Mouse (Mus musculus): Measurements from ENCODE around the gene Rapgef4. TPM values are rescaled to one million over a fixed set of nuclear protein-coding genes. Genes with fewer than 3 reads are reported as not detected.

Gene Rapgef4
- polyA plus RNA-seq, 1 experiment, result 11.4 TPM

- 65% methylated on average over 6 of the region's 6 CpGs for WGBS
- Histone ChIP-seq H3K4me1 (ENCODE audit: control insufficient read depth, insufficient read depth, low read length) (peaks cover 5% of the 10 kb centered on the region), H3K4me3 (replicated peaks; ENCODE audit: extremely low read depth, low read depth, low read length) (no peak overlapping the region)
- no peak for DNase-seq
- TF ChIP-seq POLR2A (IDR thresholded peaks at IDR 0.05; ENCODE audit: borderline replicate concordance, extremely low read depth, low read depth, low read length), result no peak
Observed at GRCm38 (mm10) chr2:72095002-72095401, 114.0 kb downstream of the Rapgef4 start.

GRCm38 (mm10) chr2:72096345-72096744 lies 115.3 kb downstream of the Rapgef4 start:
- Histone ChIP-seq H3K4me1 (ENCODE audit: control insufficient read depth, insufficient read depth, low read length) (peaks cover 5% of the 10 kb centered on the region), H3K4me3 (replicated peaks; ENCODE audit: extremely low read depth, low read depth, low read length) (no peak overlapping the region)
- WGBS, result 33% methylated on average over 3 of the region's 3 CpGs
- TF ChIP-seq CTCF (IDR thresholded peaks at IDR 0.05; ENCODE audit: insufficient read depth, low read length) (peak; percentile 63), POLR2A (IDR thresholded peaks at IDR 0.05; ENCODE audit: borderline replicate concordance, extremely low read depth, low read depth, low read length) (no peak)
- peak; percentile 67 for DNase-seq

- Histone ChIP-seq H3K4me3 (replicated peaks; ENCODE audit: extremely low read depth, low read depth, low read length) (no peak overlapping the region), H3K4me1 (ENCODE audit: control insufficient read depth, insufficient read depth, low read length) (peaks cover 5% of the 10 kb centered on the region)
- TF ChIP-seq CTCF (IDR thresholded peaks at IDR 0.05; ENCODE audit: insufficient read depth, low read length), result no peak
- TF ChIP-seq POLR2A (IDR thresholded peaks at IDR 0.05; ENCODE audit: borderline replicate concordance, extremely low read depth, low read depth, low read length), result no peak
- no peak for DNase-seq
- WGBS, result 90% methylated on average over 8 of the region's 8 CpGs
Observed at GRCm38 (mm10) chr2:72098366-72098765, 117.3 kb downstream of the Rapgef4 start.

GRCm38 (mm10) chr2:72104604-72105003 lies 123.6 kb downstream of the Rapgef4 start:
- DNase-seq, result no peak
- TF ChIP-seq CTCF (IDR thresholded peaks at IDR 0.05; ENCODE audit: insufficient read depth, low read length), result no peak
- TF ChIP-seq POLR2A (IDR thresholded peaks at IDR 0.05; ENCODE audit: borderline replicate concordance, extremely low read depth, low read depth, low read length), result no peak
- H3K4me3 ChIP-seq (replicated peaks; ENCODE audit: extremely low read depth, low read depth, low read length), result no peak overlapping the region
- 47% methylated on average over 8 of the region's 8 CpGs for WGBS
- H3K4me1 ChIP-seq (ENCODE audit: control insufficient read depth, insufficient read depth, low read length), result peaks cover 3% of the 10 kb centered on the region; the same call in 1 of the 2 replicates

GRCm38 (mm10) chr2:72107525-72108180 lies 126.6 kb downstream of the Rapgef4 start:
- no peak for DNase-seq
- TF ChIP-seq POLR2A (IDR thresholded peaks at IDR 0.05; ENCODE audit: borderline replicate concordance, extremely low read depth, low read depth, low read length) (no peak), CTCF (IDR thresholded peaks at IDR 0.05; ENCODE audit: insufficient read depth, low read length) (no peak)
- Histone ChIP-seq H3K4me1 (ENCODE audit: control insufficient read depth, insufficient read depth, low read length) (peaks cover 3% of the 10 kb centered on the region; the same call in 1 of the 2 replicates), H3K4me3 (replicated peaks; ENCODE audit: extremely low read depth, low read depth, low read length) (no peak overlapping the region)
- 33% methylated on average over 12 of the region's 12 CpGs for WGBS

GRCm38 (mm10) chr2:72108448-72109312 lies 127.6 kb downstream of the Rapgef4 start:
- peaks cover 11% of the 10 kb centered on the region for H3K4me1 ChIP-seq (ENCODE audit: control insufficient read depth, insufficient read depth, low read length)
- no peak for DNase-seq
- TF ChIP-seq POLR2A (IDR thresholded peaks at IDR 0.05; ENCODE audit: borderline replicate concordance, extremely low read depth, low read depth, low read length) (no peak), CTCF (IDR thresholded peaks at IDR 0.05; ENCODE audit: insufficient read depth, low read length) (no peak)
- WGBS, result 77% methylated on average over 4 of the region's 4 CpGs
- no peak overlapping the region for H3K4me3 ChIP-seq (replicated peaks; ENCODE audit: extremely low read depth, low read depth, low read length)

GRCm38 (mm10) chr2:72110404-72110803 lies 129.4 kb downstream of the Rapgef4 start:
- peaks cover 15% of the 10 kb centered on the region for H3K4me1 ChIP-seq (ENCODE audit: control insufficient read depth, insufficient read depth, low read length)
- 74% methylated on average over 5 of the region's 5 CpGs for WGBS
- no peak for DNase-seq
- no peak overlapping the region for H3K4me3 ChIP-seq (replicated peaks; ENCODE audit: extremely low read depth, low read depth, low read length)
- TF ChIP-seq POLR2A (IDR thresholded peaks at IDR 0.05; ENCODE audit: borderline replicate concordance, extremely low read depth, low read depth, low read length) (no peak), CTCF (IDR thresholded peaks at IDR 0.05; ENCODE audit: insufficient read depth, low read length) (no peak)

GRCm38 (mm10) chr2:72113716-72114115 lies 132.7 kb downstream of the Rapgef4 start:
- WGBS, result 47% methylated on average over 5 of the region's 5 CpGs
- TF ChIP-seq POLR2A (IDR thresholded peaks at IDR 0.05; ENCODE audit: borderline replicate concordance, extremely low read depth, low read depth, low read length) (no peak), CTCF (IDR thresholded peaks at IDR 0.05; ENCODE audit: insufficient read depth, low read length) (no peak)
- H3K4me1 ChIP-seq (ENCODE audit: control insufficient read depth, insufficient read depth, low read length), result peaks cover 24% of the 10 kb centered on the region
- H3K4me3 ChIP-seq (replicated peaks; ENCODE audit: extremely low read depth, low read depth, low read length), result peak overlapping the region; percentile 3
- no peak for DNase-seq

GRCm38 (mm10) chr2:72114148-72114559 lies 133.1 kb downstream of the Rapgef4 start:
- H3K4me1 ChIP-seq (ENCODE audit: control insufficient read depth, insufficient read depth, low read length), result peaks cover 24% of the 10 kb centered on the region
- TF ChIP-seq POLR2A (IDR thresholded peaks at IDR 0.05; ENCODE audit: borderline replicate concordance, extremely low read depth, low read depth, low read length) (no peak), CTCF (IDR thresholded peaks at IDR 0.05; ENCODE audit: insufficient read depth, low read length) (no peak)
- 22% methylated on average over 4 of the region's 4 CpGs for WGBS
- H3K4me3 ChIP-seq (replicated peaks; ENCODE audit: extremely low read depth, low read depth, low read length), result no peak overlapping the region
- no peak for DNase-seq
